Mouse (Mus musculus): ENCODE results near the gene Omt2a. TPM values are rescaled to one million over a fixed set of nuclear protein-coding genes. Genes with fewer than 3 reads are reported as not detected.
"Not testable (repeated sequence)": the region's sequence is repeated elsewhere in the genome, so short reads cannot be mapped to it uniquely, and the experiment has no call there.

The Omt2a gene
- total RNA-seq, 2 experiments from 2014 or later, result not detected

GRCm38 (mm10) chr9:78296089-78296488 lies 18.5 kb downstream of the Omt2a start:
- DNase-seq, result peak; percentile 45

GRCm38 (mm10) chr9:78294781-78295180 lies 19.8 kb downstream of the Omt2a start:
- not testable (repeated sequence) for DNase-seq

DNA sequence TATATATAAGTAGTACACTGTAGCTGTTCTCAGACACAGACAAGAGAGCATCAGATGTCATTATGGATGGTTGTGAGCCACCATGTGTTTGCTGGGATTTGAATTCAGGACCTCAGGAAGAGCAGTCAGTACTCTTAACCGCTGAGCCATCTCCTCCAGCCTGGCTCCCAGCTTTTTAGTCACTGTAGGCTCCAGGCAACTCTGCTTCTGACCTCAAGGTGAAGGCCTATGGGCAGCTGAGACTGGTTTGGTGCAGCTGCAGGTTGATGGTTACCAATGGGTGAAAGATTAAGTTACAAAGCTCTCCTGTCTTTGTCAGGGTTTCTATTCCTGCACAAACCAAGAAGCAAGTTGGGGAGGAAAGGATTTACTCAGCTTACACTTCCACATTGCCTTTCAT lies 20.9 kb downstream of the Omt2a start:
- not testable (repeated sequence) for DNase-seq

DNA sequence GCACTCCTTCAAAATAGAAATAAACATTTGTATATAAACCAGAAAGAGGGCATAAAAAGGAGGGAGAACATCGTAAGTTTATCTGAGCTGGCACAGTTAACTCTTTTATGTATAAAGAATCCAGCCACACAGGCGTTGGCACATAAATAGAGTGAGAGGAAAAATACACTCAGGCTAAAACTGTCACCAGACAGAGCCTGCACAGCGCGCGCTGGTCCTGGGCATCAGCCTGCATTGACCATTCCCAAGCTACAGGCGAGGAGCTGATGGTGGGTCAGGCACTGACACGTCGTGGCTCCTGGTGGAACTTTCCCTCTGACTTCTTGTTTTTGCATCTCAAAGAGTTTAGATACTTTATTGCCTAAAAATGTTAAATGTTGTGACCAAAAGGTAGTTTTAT lies 22.1 kb downstream of the Omt2a start:
- DNase-seq, result not testable (repeated sequence)

DNA sequence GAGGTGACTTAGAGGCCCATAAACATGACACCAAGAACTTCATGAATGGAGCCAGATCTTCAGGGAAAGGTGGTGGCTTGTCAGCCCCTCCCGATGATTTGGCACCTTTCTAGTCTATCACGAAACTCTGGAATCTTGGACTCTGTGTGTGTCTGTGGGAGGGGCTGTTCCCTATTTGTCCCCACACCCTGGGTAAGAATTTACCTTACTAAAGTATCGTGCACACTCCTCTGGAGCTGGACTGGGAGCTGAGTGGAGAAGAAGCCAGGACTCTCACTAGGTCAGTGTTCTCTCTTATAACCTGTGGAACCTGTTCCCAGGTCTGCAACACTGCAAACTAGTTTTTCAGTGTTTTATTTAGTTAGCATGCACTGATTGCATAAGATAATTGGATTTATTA lies 24.9 kb downstream of the Omt2a start, which contains the start of gene Gm10639:
TSS of gene Gm10639 (plus strand) at position 201 of the 400 bp plus-strand sequence.
- DNase-seq, result not testable (repeated sequence)

- not testable (repeated sequence) for DNase-seq
Measured at GRCm38 (mm10) chr9:78289063-78289462, 25.5 kb downstream of the Omt2a start.

DNA sequence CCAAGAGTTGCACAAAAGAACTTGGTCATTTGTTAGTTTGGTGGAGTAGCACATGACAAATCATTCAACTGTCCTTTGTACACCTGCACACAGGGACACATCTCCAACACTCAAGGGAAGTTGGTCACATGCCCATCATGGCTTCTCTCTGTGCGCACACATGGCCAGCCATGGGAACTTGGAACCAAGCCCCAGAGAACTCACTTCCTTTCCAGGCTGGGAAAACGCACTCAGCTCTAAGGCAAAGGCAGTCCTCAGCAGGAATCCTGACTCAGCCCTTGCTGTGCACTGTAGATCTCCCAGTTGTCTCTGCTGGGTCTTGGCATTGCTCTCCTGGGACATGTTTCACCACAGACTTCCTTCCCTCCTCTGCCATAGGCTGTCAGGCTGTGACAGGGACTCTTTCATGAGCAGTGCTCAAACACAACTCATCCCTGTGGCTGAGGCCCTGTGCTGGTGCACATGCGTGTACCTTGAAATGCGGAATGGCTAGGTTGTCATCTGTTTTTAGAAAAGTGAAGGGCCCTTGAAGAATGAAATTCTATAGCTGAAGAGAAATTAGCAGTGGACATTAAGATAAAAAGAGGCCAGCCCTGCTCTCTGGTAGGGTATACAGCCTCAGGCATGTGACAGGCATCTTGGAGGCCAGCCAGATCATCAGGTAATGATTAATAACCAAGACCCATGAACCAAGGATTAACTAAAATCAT lies 32.4 kb downstream of the Omt2a start:
- DNase-seq, result not testable (repeated sequence)

DNA sequence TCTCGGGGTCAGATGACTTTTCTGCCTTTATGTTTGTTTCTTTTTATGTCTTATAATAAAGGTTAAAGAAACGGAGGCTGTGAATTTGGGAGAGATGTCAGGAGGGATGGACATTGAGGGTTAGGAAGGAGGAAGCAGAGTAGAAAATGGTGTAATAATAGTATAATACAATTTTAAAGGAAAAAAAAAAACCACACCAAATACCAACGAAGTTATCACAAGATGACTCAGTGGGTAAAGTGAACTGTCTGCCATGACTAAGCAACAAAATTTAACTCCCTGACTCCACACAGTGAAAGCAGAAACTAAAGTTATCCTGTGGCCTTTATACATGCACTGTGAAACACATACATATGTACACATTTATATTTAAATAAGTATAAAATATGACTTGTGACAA lies 43.7 kb downstream of the Omt2a start:
- DNase-seq, result not testable (repeated sequence)

Other genes with a start within 250 kb of the Omt2a start
- gene Fbxo9, start 205.7 kb downstream of the Omt2a start, total RNA-seq (2021), result 10 to 100 TPM; 67.6 to 72.3 TPM
- 10 to 100 TPM; 23.9 to 24.0 TPM for gene Ick, start 205.6 kb downstream of the Omt2a start, total RNA-seq (2021)
- gene Gsta4, start 132.0 kb downstream of the Omt2a start, total RNA-seq (2021), result 10 to 100 TPM; 66.4 to 68.2 TPM
- gene Gsta1, start 84.1 kb downstream of the Omt2a start, total RNA-seq (2021), result under 1 TPM in 1 of 2 experiments, not detected in 1; 0.41 TPM
- gene Gm3776, start 57.7 kb downstream of the Omt2a start, total RNA-seq (2021), result not detected
- not detected for gene Gm10639, start 24.9 kb downstream of the Omt2a start, total RNA-seq (2021)
- gene Omt2b, start 12.8 kb upstream of the Omt2a start, total RNA-seq (2021), result not detected
- not detected for gene Gsta2, start 41.0 kb upstream of the Omt2a start, total RNA-seq (2021)
- gene Dppa5a, start 53.4 kb upstream of the Omt2a start, total RNA-seq (2021), result not detected
- not detected for gene Ooep, start 63.9 kb upstream of the Omt2a start, total RNA-seq (2021)
- not detected for gene Ddx43, start 81.0 kb upstream of the Omt2a start, total RNA-seq (2021)
- gene Cgas, start 128.4 kb upstream of the Omt2a start, total RNA-seq (2021), result 1 to 10 TPM; 1.7 to 2.0 TPM
- gene Mto1, start 133.4 kb upstream of the Omt2a start, total RNA-seq (2021), result 10 to 100 TPM; 20.3 to 20.4 TPM
- gene Gm17324, start 134.0 kb upstream of the Omt2a start, total RNA-seq (2021), result not detected
- gene Eef1a1, start 174.4 kb upstream of the Omt2a start, total RNA-seq (2021), result 1,000 to 10,000 TPM; 4,503 to 4,597 TPM